8 mouse cellular contexts compared by ENCODE assay signal in genomic region chr12:110277259-110277964, GRCm38 (mm10). TPM values are rescaled to one million over a fixed set of nuclear protein-coding genes. Genes with fewer than 3 reads are reported as not detected.
DNase-seq lines count a peak whose midpoint lies in the region; ATAC-seq and TF ChIP-seq lines count a peak whose summit lies in the region.

No protein-coding gene starts in this region.

- intact Hi-C loops in heart, postnatal 10 days (cut with DNase I), result loop anchor here (5.0 kb wide), 1 partner anchor 245 kb away; no protein-coding TSS in a partner anchor

- no peak overlapping the region for H3K27ac ChIP-seq in heart, embryonic 10.5 days
- no peak overlapping the region for H3K27ac ChIP-seq in hindbrain, postnatal 0 days
- H3K27ac ChIP-seq in midbrain, embryonic 13.5 days, result no peak overlapping the region

- peaks cover 19% of the 10 kb centered on the region for H3K4me1 ChIP-seq in heart, embryonic 10.5 days
- H3K4me1 ChIP-seq in hindbrain, postnatal 0 days (ENCODE audit: insufficient read depth, low read length), result no peaks in the 10 kb centered on the region
- peaks cover 29% of the 10 kb centered on the region for H3K4me1 ChIP-seq in midbrain, embryonic 13.5 days (replicated peaks)

- TF ChIP-seq CTCF in hindbrain, postnatal 0 days (IDR thresholded peaks at IDR 0.05; ENCODE audit: low read depth), result no peak

- WGBS in heart, embryonic 10.5 days, result 3% methylated on average over 33 of the region's 33 CpGs
- WGBS in hindbrain, postnatal 0 days, result 3% methylated on average over 33 of the region's 33 CpGs
- WGBS in midbrain, embryonic 13.5 days, result 2% methylated on average over 33 of the region's 33 CpGs

- peak overlapping the region; percentile 55 for H3K4me3 ChIP-seq in heart, embryonic 10.5 days
- H3K4me3 ChIP-seq in hindbrain, postnatal 0 days (ENCODE audit: low read length), result peak overlapping the region; percentile 42
- peak overlapping the region; percentile 45 for H3K4me3 ChIP-seq in midbrain, embryonic 13.5 days (replicated peaks)

- H3K4me2 ChIP-seq in hindbrain, postnatal 0 days (ENCODE audit: low read depth, low read length), result peak overlapping the region; percentile 62
- peak overlapping the region; percentile 64 for H3K4me2 ChIP-seq in midbrain, embryonic 13.5 days (replicated peaks)

- H3K9ac ChIP-seq in hindbrain, postnatal 0 days (replicated peaks; ENCODE audit: low read length), result no peak overlapping the region
- no peak overlapping the region for H3K9ac ChIP-seq in midbrain, embryonic 13.5 days (replicated peaks)

- no peak for ATAC-seq in hindbrain, postnatal 0 days
- no peak for ATAC-seq in midbrain, embryonic 13.5 days

- no peak for DNase-seq in heart, embryonic 10.5 days (ENCODE audit: low spot score)
- no peak for DNase-seq in heart, postnatal 10 days
- peak; percentile 52 for DNase-seq in ZHBTc4 (ENCODE audit: low read depth, low spot score)
- no peak for DNase-seq in hindbrain, postnatal 0 days (ENCODE audit: low spot score)
- no peak for DNase-seq in T-cell, adult 2 months (ENCODE audit: low spot score)
- no peak for DNase-seq in cerebellum, adult 8-10 months
- DNase-seq in ovary, adult 18-20 months (ENCODE audit: low spot score), result no peak

- H3K27me3 ChIP-seq in heart, embryonic 10.5 days (ENCODE audit: insufficient read depth, poor library complexity, severe bottlenecking), result peaks cover 100% of the 10 kb centered on the region
- H3K27me3 ChIP-seq in hindbrain, postnatal 0 days (ENCODE audit: insufficient read depth, low read length), result peaks cover 75% of the 10 kb centered on the region
- H3K27me3 ChIP-seq in midbrain, embryonic 13.5 days, result peaks cover 88% of the 10 kb centered on the region

- H3K9me3 ChIP-seq in heart, embryonic 10.5 days, result no peaks in the 10 kb centered on the region
- no peaks in the 10 kb centered on the region for H3K9me3 ChIP-seq in hindbrain, postnatal 0 days (ENCODE audit: low read length)
- no peaks in the 10 kb centered on the region for H3K9me3 ChIP-seq in midbrain, embryonic 13.5 days

- no peaks in the 10 kb centered on the region for H3K36me3 ChIP-seq in heart, embryonic 10.5 days
- no peaks in the 10 kb centered on the region for H3K36me3 ChIP-seq in hindbrain, postnatal 0 days (ENCODE audit: insufficient read depth, low read length)
- H3K36me3 ChIP-seq in midbrain, embryonic 13.5 days, result no peaks in the 10 kb centered on the region

RNA-seq across cellular contexts. Expression of gene Dio3, which starts 1.5 kb away (rescaled TPM):
- 0.25 and 0.47 TPM in 2 replicates for polyA plus RNA-seq in heart, embryonic 10.5 days (2016; fragmentation: Nextera tagmentation; extraction: Ambion mirVana)
- not detected for total RNA-seq in heart, postnatal 10 days (2021)
- 2.9 and 6.8 TPM in 2 replicates for total RNA-seq in hindbrain, postnatal 0 days (2014; rRNA removed)
- 0.98 and 1.2 TPM in 2 replicates for polyA plus RNA-seq in hindbrain, postnatal 0 days (2015; fragmentation: Nextera tagmentation; extraction: Ambion mirVana)
- polyA plus RNA-seq in midbrain, embryonic 13.5 days (2015; fragmentation: Nextera tagmentation; extraction: Ambion mirVana), result 1.4 and 1.8 TPM in 2 replicates
